Mouse (Mus musculus) neural tube, embryonic 11.5 days (tissue): Measurements from ENCODE around the gene Gpr55. TPM values are rescaled to one million over a fixed set of nuclear protein-coding genes. Genes with fewer than 3 reads are reported as not detected.
A peak's percentile ranks its signal among the peaks of the same experiment; 100 is the strongest.

ENCODE experiments used
- ATAC-seq: fragments of 200-750 bp; cut with Nextera tagmentation; 2 replicates; pipeline ENCODE4 v1.8.0; 2017; ENCODE audit warnings: moderate number of reproducible peaks, mild to moderate bottlenecking, moderate TSS enrichment, moderate library complexity; ENCODE audit not compliant: insufficient read depth, low FRiP score, low TSS enrichment
- DNase-seq: peaks from one replicate; pipeline ENCODE4 v3.0.0-alpha.2; 2015; ENCODE audit warnings: low spot score
- H3K27ac ChIP-seq: fragments of 300-500 bp; sonication (generic); 2 replicates; pipeline ENCODE4 v1.5.1; 2014; ENCODE audit warnings: low read depth, mild to moderate bottlenecking, low read length
- H3K27me3 ChIP-seq: fragments of 300-500 bp; sonication (generic); 2 replicates; pipeline ENCODE4 v1.6.1; 2014; ENCODE audit warnings: mild to moderate bottlenecking, low read length, mixed read lengths; ENCODE audit not compliant: control insufficient read depth, insufficient read depth
- H3K36me3 ChIP-seq: fragments of 300-500 bp; sonication (generic); 2 replicates; pipeline ENCODE4 v1.6.1; 2014; ENCODE audit warnings: mild to moderate bottlenecking, low read length, moderate library complexity, mixed read lengths; ENCODE audit not compliant: control insufficient read depth, insufficient read depth
- H3K4me1 ChIP-seq: fragments of 300-500 bp; sonication (generic); 2 replicates; pipeline ENCODE4 v1.6.1; 2014; ENCODE audit warnings: low read length, mixed read lengths; ENCODE audit not compliant: control insufficient read depth, insufficient read depth
- H3K4me2 ChIP-seq: fragments of 300-500 bp; sonication (generic); 2 replicates; pipeline ENCODE4 v1.6.1; 2014; ENCODE audit warnings: low read depth, mild to moderate bottlenecking, moderate library complexity
- H3K4me3 ChIP-seq: fragments of 300-500 bp; sonication (generic); 2 replicates; pipeline ENCODE4 v1.5.1; 2014; ENCODE audit warnings: low read depth, low read length
- H3K9ac ChIP-seq: fragments of 300-500 bp; sonication (generic); 2 replicates; pipeline ENCODE4 v1.6.1; 2014; ENCODE audit warnings: mild to moderate bottlenecking, low read length
- H3K9me3 ChIP-seq: fragments of 300-500 bp; sonication (generic); 2 replicates; pipeline ENCODE4 v1.6.1; 2016; ENCODE audit warnings: low read length; ENCODE audit not compliant: control insufficient read depth
- WGBS: fragments of 180-500 bp; shearing (Covaris S2); extraction: QIAGEN DNeasy Blood & Tissue Kit; methylation state at CpG from one replicate; pipeline ENCODE4 v1.1.7; 2014; 5-methylcytosine and 5-hydroxymethylcytosine counted together
- polyA plus RNA-seq: library from polyadenylated mRNA; unstranded; fragments of >200 nt; fragmentation: Nextera tagmentation; extraction: Ambion mirVana; gene quantifications from 2 replicates; pipeline ENCODE4 v1.2.1, GENCODE M21; 2014

Gpr55 gene
- polyA plus RNA-seq, 1 experiment from 2014 or later, result not detected

DNA sequence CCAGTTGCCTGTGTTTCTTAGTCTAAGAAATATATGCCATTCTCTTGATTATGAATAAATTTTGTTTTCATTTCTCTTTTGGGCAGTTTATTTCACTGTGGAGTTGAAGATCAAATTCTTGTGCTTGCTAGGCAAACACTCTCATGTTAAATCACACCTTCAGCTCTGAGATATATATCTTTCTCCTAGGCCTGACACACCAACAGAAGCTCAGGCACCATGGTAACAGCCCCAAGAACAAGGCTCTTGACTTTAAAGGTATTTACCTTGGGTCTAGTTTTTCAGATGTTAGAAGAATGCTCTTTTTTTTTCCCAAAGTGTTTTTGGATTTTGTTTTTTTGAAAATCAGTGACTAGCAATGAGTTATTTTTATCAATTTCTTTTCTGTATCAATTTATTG is 44.9 kb downstream of the Gpr55 start:
- Histone ChIP-seq H3K4me1 (peaks cover 8% of the 10 kb centered on the region), H3K4me3 (no peak overlapping the region), H3K9me3 (no peaks in the 10 kb centered on the region), H3K9ac (no peak overlapping the region), H3K27me3 (0 out of 2 replicates have a peak, but pooled peaks cover 3% of the 10 kb centered on the region), H3K27ac (no peak overlapping the region), H3K4me2 (no peak overlapping the region), H3K36me3 (no peaks in the 10 kb centered on the region)
- DNase-seq, result no peak
- no peak for ATAC-seq

DNA sequence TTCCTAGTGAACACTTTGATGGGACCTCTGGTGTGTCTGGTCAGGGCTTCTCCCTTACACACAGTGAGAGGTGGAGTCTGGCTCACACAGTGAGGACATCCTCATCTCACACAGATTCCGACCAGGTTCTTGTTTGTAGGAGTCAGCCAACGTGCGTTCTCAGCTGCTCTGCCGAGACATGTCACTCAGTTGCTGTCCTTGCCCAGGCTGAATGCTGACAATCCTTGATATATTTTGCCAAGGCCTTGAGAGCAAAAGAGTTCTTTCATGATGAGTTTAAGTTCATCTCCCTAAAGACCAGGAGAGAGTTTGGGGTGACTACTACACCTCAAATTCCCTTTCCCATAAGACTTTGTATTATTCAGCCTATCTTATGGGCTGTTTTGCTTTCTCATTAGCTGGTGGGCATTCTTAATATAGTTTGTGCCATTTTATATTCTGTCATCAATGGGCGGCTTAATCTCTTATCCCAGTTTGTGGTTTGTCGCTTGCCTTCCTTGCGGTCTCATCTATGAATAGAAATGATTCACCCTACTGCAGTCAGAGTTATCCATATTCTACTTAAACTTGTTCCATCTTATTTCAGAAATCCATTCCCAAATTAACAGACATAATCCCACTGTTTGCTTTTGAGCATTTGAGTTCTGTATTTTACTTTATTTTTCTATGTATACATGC is 47.6 kb downstream of the Gpr55 start:
- Histone ChIP-seq H3K27me3 (0 out of 2 replicates have a peak, but pooled peaks cover under 1% of the 10 kb centered on the region), H3K4me1 (peaks cover 8% of the 10 kb centered on the region), H3K36me3 (no peaks in the 10 kb centered on the region), H3K9ac (no peak overlapping the region), H3K4me2 (no peak overlapping the region), H3K4me3 (no peak overlapping the region), H3K27ac (no peak overlapping the region), H3K9me3 (no peaks in the 10 kb centered on the region)
- ATAC-seq (no peak), DNase-seq (peak; percentile 3)
- 93% methylated on average over 7 of the region's 7 CpGs for WGBS

DNA sequence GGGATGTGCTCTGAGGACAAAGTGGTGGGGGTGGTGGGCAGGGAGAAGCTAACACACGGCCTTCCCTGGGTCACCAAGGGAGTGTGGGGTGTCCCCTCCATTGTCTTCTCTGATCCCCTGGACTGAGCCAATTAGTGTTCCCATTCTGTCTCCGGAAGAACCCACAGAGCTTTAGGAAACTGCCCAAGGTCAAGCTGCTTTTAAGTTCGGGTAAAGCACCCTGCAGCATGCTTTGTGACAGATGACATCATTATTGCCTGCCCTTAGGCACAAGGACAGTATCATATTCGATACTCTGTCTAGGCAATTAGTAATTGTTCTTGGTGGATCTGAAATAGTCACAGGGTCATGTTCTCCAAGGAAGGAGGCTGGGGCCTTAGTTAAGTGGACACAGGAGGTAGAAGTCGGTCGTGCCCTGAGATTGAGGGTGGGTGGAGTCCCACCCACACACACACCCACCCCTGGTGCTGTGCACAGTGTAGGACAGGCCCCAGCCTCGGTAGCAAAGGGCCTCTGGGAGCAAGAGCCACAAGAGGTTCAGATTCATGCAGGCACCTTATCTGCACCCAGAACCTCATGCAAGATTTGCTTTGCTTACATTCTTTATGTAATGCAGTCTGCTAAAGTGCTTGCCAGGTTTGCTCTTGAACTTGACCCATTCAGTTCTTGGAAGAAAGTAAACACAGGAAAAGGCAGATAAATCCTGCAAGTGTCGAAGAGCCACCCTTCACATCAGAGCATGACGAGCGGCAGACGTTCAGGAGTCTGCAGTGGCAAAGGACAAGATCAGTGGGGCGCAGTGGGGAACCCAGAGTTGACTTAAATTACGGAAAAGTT is 51.8 kb downstream of the Gpr55 start:
- no peaks in the 10 kb centered on the region for H3K9me3 ChIP-seq
- H3K9ac ChIP-seq, result no peak overlapping the region
- no peak overlapping the region for H3K4me2 ChIP-seq
- 72% methylated on average over 13 of the region's 13 CpGs for WGBS
- peaks cover 12% of the 10 kb centered on the region for H3K36me3 ChIP-seq
- ATAC-seq (no peak), DNase-seq (no peak)
- no peaks in the 10 kb centered on the region for H3K4me1 ChIP-seq
- no peak overlapping the region for H3K27ac ChIP-seq
- no peak overlapping the region for H3K4me3 ChIP-seq
- H3K27me3 ChIP-seq, result no peaks in the 10 kb centered on the region

DNA sequence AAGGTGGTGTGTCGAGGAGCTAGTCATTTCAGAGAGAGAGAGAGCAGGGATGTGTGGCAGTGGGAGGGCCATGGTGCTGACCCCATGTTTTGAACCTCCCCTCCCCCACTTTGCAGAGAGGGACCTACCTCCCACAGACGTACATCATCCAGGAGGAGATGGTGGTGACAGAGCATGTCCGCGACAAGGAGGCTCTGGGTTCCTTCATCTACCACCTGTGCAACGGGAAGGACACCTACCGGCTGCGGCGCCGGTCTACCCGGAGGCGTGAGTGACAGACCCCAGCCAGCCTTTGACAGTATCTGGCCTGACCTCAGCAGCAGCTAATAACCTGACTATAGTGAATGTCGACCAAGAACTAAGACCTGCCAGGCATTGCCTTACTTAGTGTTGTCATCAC is 53.9 kb downstream of the Gpr55 start:
- peaks cover 12% of the 10 kb centered on the region for H3K36me3 ChIP-seq
- ATAC-seq, result no peak
- no peak for DNase-seq
- no peaks in the 10 kb centered on the region for H3K9me3 ChIP-seq
- H3K4me1 ChIP-seq, result no peaks in the 10 kb centered on the region
- H3K9ac ChIP-seq, result no peak overlapping the region
- WGBS, result 94% methylated on average over 12 of the region's 12 CpGs
- H3K27ac ChIP-seq, result no peak overlapping the region
- no peak overlapping the region for H3K4me3 ChIP-seq
- H3K4me2 ChIP-seq, result no peak overlapping the region
- H3K27me3 ChIP-seq, result no peaks in the 10 kb centered on the region

DNA sequence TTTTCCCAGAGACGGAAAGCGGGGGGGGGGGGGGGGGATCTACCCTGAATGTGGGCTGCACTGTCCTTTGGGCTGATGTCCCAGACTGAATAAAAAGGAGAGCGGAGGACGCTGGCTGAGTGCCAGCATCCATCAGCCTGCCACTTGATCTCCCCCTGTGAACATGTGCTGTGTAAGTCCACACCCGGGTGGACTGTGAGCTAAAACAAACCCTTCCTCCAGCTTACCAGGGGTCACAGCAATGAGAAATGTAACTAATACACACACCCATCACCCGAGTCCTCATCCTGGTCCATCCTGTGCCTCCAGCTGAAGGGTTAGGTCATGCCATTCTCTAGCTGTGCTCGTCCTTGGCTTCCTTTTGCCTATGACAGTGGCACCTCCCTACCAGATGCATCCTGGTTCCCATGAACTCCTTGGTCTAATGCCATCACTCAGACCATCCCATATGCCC is 58.7 kb downstream of the Gpr55 start:
- peak; percentile 39 for DNase-seq
- peaks cover 28% of the 10 kb centered on the region for H3K4me1 ChIP-seq
- H3K9me3 ChIP-seq, result no peaks in the 10 kb centered on the region
- no peak overlapping the region for H3K27ac ChIP-seq
- no peak overlapping the region for H3K4me2 ChIP-seq
- no peak overlapping the region for H3K9ac ChIP-seq
- WGBS, result 63% methylated on average over 7 of the region's 7 CpGs
- H3K4me3 ChIP-seq, result no peak overlapping the region
- H3K36me3 ChIP-seq, result peaks cover 9% of the 10 kb centered on the region
- ATAC-seq, result peak; percentile 67
- H3K27me3 ChIP-seq, result no peaks in the 10 kb centered on the region

DNA sequence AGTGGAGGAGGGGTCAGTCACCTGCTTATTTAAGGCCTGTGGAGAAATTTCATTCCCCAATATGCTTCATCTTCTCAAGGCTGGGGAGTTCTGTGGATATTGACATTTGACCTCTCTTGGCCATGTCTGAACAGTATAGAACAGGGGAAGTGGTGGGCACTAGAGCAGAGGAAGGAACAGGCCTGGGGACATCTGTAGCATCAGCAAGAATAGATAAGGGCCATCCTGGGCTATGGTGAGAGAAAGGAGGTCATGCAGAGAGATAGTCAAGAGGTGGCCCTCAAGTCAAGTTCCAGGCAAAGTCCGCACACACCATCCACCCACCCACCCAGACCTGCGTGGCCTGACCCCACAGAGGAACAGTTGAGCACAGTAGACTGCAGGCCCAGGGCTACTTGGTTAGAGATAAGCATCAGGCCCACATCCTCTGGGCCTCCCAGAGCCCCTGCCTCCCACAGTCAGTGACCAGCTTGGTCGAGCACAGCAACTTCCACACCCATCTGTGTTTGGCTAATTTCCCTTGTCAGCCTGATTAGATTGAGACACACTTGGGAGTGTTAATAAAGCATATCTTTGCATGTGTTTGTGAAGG is 59.2 kb downstream of the Gpr55 start:
- Histone ChIP-seq H3K27me3 (no peaks in the 10 kb centered on the region), H3K4me2 (no peak overlapping the region), H3K36me3 (peaks cover 6% of the 10 kb centered on the region), H3K27ac (no peak overlapping the region), H3K9me3 (no peaks in the 10 kb centered on the region), H3K4me3 (no peak overlapping the region), H3K9ac (no peak overlapping the region), H3K4me1 (peaks cover 31% of the 10 kb centered on the region)
- peak; percentile 17; the same call in 1 of the 2 replicates for ATAC-seq
- 76% methylated on average over 3 of the region's 3 CpGs for WGBS
- DNase-seq, result no peak

DNA sequence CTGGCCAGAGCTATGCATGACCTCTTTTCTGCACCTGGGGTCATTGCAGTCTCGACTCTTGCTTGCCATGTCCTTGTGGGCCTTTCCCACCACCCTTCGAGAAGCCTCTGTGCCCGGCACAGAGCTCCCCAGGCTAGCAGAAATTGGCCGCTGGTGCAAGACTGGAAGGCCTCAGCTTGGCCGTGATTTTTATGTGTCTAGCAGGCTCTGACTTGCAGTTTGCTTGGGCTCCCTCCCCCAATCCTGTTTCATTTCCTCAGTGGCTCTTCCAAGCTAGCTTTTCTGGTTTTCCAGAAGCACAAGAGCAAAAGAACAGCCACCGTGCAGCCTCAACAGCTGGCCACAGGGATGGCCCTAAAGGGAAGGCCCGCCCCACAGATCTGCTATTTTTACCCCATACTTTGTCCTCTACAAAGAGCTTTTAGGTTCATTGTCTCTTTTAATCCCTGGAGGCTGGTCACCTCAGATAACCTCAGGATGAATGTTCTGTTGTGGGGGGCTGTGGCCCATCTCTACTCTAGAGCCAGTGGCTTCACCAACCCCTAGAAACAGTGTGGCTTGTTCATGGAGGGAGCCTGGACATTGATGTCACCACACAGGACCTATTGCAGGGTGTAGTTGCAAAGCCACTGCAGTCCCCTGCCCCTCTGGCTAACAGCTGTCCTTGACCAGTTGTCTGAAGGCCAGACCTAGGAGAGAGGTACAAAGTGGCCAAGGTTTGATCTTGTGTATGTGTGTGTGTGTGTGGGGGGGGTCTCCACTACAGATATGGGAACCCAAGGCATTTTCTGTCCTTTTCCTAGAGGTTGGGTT is 60.1 kb downstream of the Gpr55 start:
- Histone ChIP-seq H3K4me1 (peaks cover 36% of the 10 kb centered on the region), H3K9ac (no peak overlapping the region), H3K36me3 (no peaks in the 10 kb centered on the region; the same call in 1 of the 2 replicates), H3K27me3 (no peaks in the 10 kb centered on the region), H3K27ac (no peak overlapping the region), H3K4me2 (no peak overlapping the region), H3K4me3 (no peak overlapping the region), H3K9me3 (no peaks in the 10 kb centered on the region)
- no peak for DNase-seq
- 74% methylated on average over 7 of the region's 7 CpGs for WGBS
- ATAC-seq, result no peak

DNA sequence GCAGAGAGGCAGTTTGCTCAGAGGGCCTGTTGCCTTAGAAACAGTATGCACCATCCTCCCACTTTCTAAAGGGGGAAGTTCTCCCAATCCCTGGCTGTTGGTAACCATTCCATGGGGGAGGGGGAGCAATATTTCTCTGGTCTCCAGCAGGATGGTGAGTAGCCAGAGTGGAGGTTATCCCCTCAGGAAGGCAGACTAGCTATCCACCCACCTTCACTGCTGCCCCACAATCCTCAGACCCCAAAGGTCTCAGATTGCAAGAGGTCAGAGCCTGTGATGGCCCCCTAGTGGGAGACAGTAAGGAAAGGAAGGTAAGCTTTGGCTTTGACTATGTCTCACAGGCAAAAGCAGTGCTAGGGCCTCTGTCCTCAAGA is 61.4 kb downstream of the Gpr55 start:
- Histone ChIP-seq H3K9ac (no peak overlapping the region), H3K4me2 (no peak overlapping the region), H3K27ac (no peak overlapping the region)

More for the DNA sequence above, 61.4 kb downstream of the Gpr55 start:
- ATAC-seq (no peak), DNase-seq (no peak)
- H3K4me3 ChIP-seq, result no peak overlapping the region
- H3K9me3 ChIP-seq, result no peaks in the 10 kb centered on the region
- peaks cover 40% of the 10 kb centered on the region for H3K4me1 ChIP-seq
- H3K36me3 ChIP-seq, result no peaks in the 10 kb centered on the region; the same call in 1 of the 2 replicates
- no peaks in the 10 kb centered on the region for H3K27me3 ChIP-seq
